Mouse (Mus musculus): Measurements from ENCODE around the gene Kifc3.

- TF ChIP-seq HCFC1 (IDR thresholded peaks at IDR 0.05; ENCODE audit: low read depth, low read length) (no peak), CTCF (conservative IDR thresholded peaks at IDR 0.05 in 1 of 2, IDR thresholded peaks at IDR 0.05 in 1 of 2; ENCODE audit: low read depth in 2 of 2, low read length in 2 of 2) (no peak), RAD21 (IDR thresholded peaks at IDR 0.05; ENCODE audit: low read depth, low read length) (no peak), SIN3A (IDR thresholded peaks at IDR 0.05; ENCODE audit: low read length) (no peak), USF2 (conservative IDR thresholded peaks at IDR 0.05; ENCODE audit: low read depth, low read length) (no peak), NELFE (IDR thresholded peaks at IDR 0.05; ENCODE audit: low read depth, low read length) (no peak), ELF1 (IDR thresholded peaks at IDR 0.05; ENCODE audit: low read depth, low read length) (no peak), POLR2A (IDR thresholded peaks at IDR 0.05; ENCODE audit: low read depth, low read length) (no peak), KAT2A (IDR thresholded peaks at IDR 0.05; ENCODE audit: insufficient replicate concordance, low read length) (no peak), POLR2AphosphoS2 (IDR thresholded peaks at IDR 0.05; ENCODE audit: low read depth, low read length) (no peak), SMC3 (IDR thresholded peaks at IDR 0.05; ENCODE audit: low read depth, low read length) (no peak), EP300 (IDR thresholded peaks at IDR 0.05; ENCODE audit: low read length) (no peak), MAFK (IDR thresholded peaks at IDR 0.05; ENCODE audit: insufficient replicate concordance, low read length) (no peak)
Measured at GRCm38 (mm10) chr8:95156108-95156507, 46.5 kb downstream of the Kifc3 start.

Measured in CH12.LX (cell line).